Comparison of ENCODE assay signal across 21 mouse cellular contexts in the genomic region with DNA sequence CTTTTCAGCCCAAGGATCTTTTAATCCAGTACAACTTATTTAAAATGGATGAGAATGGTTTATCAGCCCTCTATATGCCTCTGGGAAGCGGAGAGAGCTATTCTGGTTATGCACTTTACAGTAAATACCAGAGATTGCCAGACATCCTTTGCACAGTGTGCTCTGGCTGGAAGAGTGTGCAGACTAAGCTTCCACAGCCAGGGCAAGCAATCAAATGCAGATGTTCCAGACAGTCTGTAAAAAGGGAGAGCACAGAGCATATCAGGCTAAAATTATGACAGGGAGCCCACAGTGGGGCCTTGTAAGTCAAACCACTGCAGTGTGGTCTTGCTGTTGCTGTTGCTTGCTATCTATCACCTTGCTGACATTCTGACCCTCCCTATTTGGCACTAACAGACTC.
DNase-seq lines count a peak whose midpoint lies in the region; ATAC-seq lines count a peak whose summit lies in the region.
"Had no signal": no experiment of that assay in that cellular context is flagged by ENCODE, and none has a peak within 500 bp of the region (broad histone marks: within the 10 kb centered on the region; RNA-seq: fewer than 3 reads in every experiment).

No protein-coding gene starts in this region.

- no peak overlapping the region for H3K4me3 ChIP-seq in limb, embryonic 12.5 days (replicated peaks)
- H3K4me3 ChIP-seq in limb, embryonic 10.5 days: no peak overlapping the region
- H3K4me3 ChIP-seq in limb, embryonic 15.5 days: no peak overlapping the region
- H3K4me3 ChIP-seq in forebrain, embryonic 10.5 days: no peak overlapping the region
- H3K4me3 ChIP-seq: gastrocnemius, adult 2 months; heart, embryonic 13.5 days; layer of hippocampus, adult 2 months; liver, embryonic 12.5 days; lung, embryonic 15.5 days; megakaryocyte, embryonic 14.5 days; midbrain, embryonic 15.5 days; neural tube, embryonic 15.5 days had no signal

- H3K9me3 ChIP-seq in limb, embryonic 12.5 days: no peaks in the 10 kb centered on the region
- H3K9me3 ChIP-seq in limb, embryonic 10.5 days (replicated peaks): no peaks in the 10 kb centered on the region
- H3K9me3 ChIP-seq in limb, embryonic 15.5 days: no peaks in the 10 kb centered on the region
- no peaks in the 10 kb centered on the region for H3K9me3 ChIP-seq in forebrain, embryonic 10.5 days
- H3K9me3 ChIP-seq: G1E; heart, embryonic 13.5 days; liver, embryonic 12.5 days; lung, embryonic 15.5 days; midbrain, embryonic 15.5 days; neural tube, embryonic 15.5 days had no signal

- WGBS in limb, embryonic 12.5 days: 61% methylated on average over 1 of the region's 1 CpGs
- 96% methylated on average over 1 of the region's 1 CpGs for WGBS in limb, embryonic 10.5 days
- 44% methylated on average over 1 of the region's 1 CpGs for WGBS in limb, embryonic 15.5 days
- 84% methylated on average over 1 of the region's 1 CpGs for WGBS in forebrain, embryonic 10.5 days

- no peak overlapping the region for H3K27ac ChIP-seq in limb, embryonic 12.5 days
- H3K27ac ChIP-seq in limb, embryonic 10.5 days: no peak overlapping the region
- H3K27ac ChIP-seq in limb, embryonic 15.5 days: peak overlapping the region; percentile 44; the same call in 1 of the 2 replicates
- H3K27ac ChIP-seq in forebrain, embryonic 10.5 days: no peak overlapping the region
- H3K27ac ChIP-seq: gastrocnemius, adult 2 months; heart, embryonic 13.5 days; layer of hippocampus, adult 2 months; liver, embryonic 12.5 days; lung, embryonic 15.5 days; midbrain, embryonic 15.5 days; neural tube, embryonic 15.5 days had no signal

- DNase-seq in embryo, embryonic 11 days: peak; percentile 13
- DNase-seq in embryo, embryonic 9.5 days (ENCODE audit: extremely low spot score): no peak
- no peak for DNase-seq in limb, embryonic 10.5 days (ENCODE audit: low spot score)
- DNase-seq in embryo, embryonic 11.5 days (ENCODE audit: low read depth, low spot score): peak; percentile 4
- no peak for DNase-seq in forebrain, embryonic 10.5 days (ENCODE audit: extremely low spot score, low spot score)
- DNase-seq: adrenal gland, postnatal 36 days; cerebellum, adult 11-12 months; gastrocnemius, adult 2 months; kidney, postnatal 14 days; layer of hippocampus, postnatal 36 days had no signal

- H3K36me3 ChIP-seq in limb, embryonic 12.5 days: no peaks in the 10 kb centered on the region
- H3K36me3 ChIP-seq in limb, embryonic 10.5 days: no peaks in the 10 kb centered on the region
- no peaks in the 10 kb centered on the region for H3K36me3 ChIP-seq in limb, embryonic 15.5 days
- no peaks in the 10 kb centered on the region for H3K36me3 ChIP-seq in forebrain, embryonic 10.5 days (replicated peaks)
- H3K36me3 ChIP-seq: G1E; heart, embryonic 13.5 days; liver, embryonic 12.5 days; lung, embryonic 15.5 days; midbrain, embryonic 15.5 days; neural tube, embryonic 15.5 days had no signal

- H3K4me1 ChIP-seq in limb, embryonic 12.5 days (replicated peaks): no peaks in the 10 kb centered on the region
- H3K4me1 ChIP-seq in limb, embryonic 10.5 days: peaks cover 4% of the 10 kb centered on the region; the same call in 1 of the 2 replicates
- no peaks in the 10 kb centered on the region for H3K4me1 ChIP-seq in limb, embryonic 15.5 days
- no peaks in the 10 kb centered on the region for H3K4me1 ChIP-seq in forebrain, embryonic 10.5 days
- H3K4me1 ChIP-seq: liver, embryonic 12.5 days; lung, embryonic 15.5 days; megakaryocyte, embryonic 14.5 days; midbrain, embryonic 15.5 days; neural tube, embryonic 15.5 days had no signal

- 0 out of 2 replicates have a peak, but pooled peaks have one; percentile 42 for ATAC-seq in limb, embryonic 12.5 days (ENCODE audit: insufficient number of reproducible peaks, insufficient read depth, low FRiP score, low TSS enrichment, low read depth)
- ATAC-seq in limb, embryonic 15.5 days (ENCODE audit: insufficient number of reproducible peaks, low FRiP score, low TSS enrichment, low read depth): peak; percentile 61
- ATAC-seq in activated CD4-positive, CD25-positive, alpha-beta regulatory T cell, adult 4 months: no peak
- ATAC-seq: liver, embryonic 12.5 days; midbrain, embryonic 15.5 days had no signal

- H3K27me3 ChIP-seq in limb, embryonic 12.5 days: no peaks in the 10 kb centered on the region
- no peaks in the 10 kb centered on the region for H3K27me3 ChIP-seq in limb, embryonic 10.5 days (ENCODE audit: low read depth, poor library complexity, severe bottlenecking)
- no peaks in the 10 kb centered on the region for H3K27me3 ChIP-seq in limb, embryonic 15.5 days
- H3K27me3 ChIP-seq in forebrain, embryonic 10.5 days (ENCODE audit: poor library complexity, severe bottlenecking): no peaks in the 10 kb centered on the region
- H3K27me3 ChIP-seq: heart, embryonic 13.5 days; liver, embryonic 12.5 days; lung, embryonic 15.5 days; megakaryocyte, embryonic 14.5 days; midbrain, embryonic 15.5 days; neural tube, embryonic 15.5 days had no signal

- H3K9ac ChIP-seq in limb, embryonic 12.5 days (replicated peaks): no peak overlapping the region
- H3K9ac ChIP-seq in limb, embryonic 15.5 days: no peak overlapping the region
- H3K9ac ChIP-seq: heart, embryonic 13.5 days; liver, embryonic 12.5 days; lung, embryonic 15.5 days; midbrain, embryonic 15.5 days; neural tube, embryonic 15.5 days had no signal

- H3K4me2 ChIP-seq in limb, embryonic 12.5 days: no peak overlapping the region
- no peak overlapping the region for H3K4me2 ChIP-seq in limb, embryonic 15.5 days
- H3K4me2 ChIP-seq: heart, embryonic 13.5 days; liver, embryonic 12.5 days; lung, embryonic 15.5 days; midbrain, embryonic 15.5 days; neural tube, embryonic 15.5 days had no signal

Comparison
In these comparisons a context has a peak if more than half of its experiments do, and no peak if none do; other contexts are left out.
1. DNase-seq: peak in embryo, embryonic 11 days (single experiment) and embryo, embryonic 11.5 days (single experiment); none in embryo, embryonic 9.5 days (single experiment), limb, embryonic 10.5 days (single experiment) and forebrain, embryonic 10.5 days (single experiment).